Mouse (Mus musculus) cerebellum, adult 2 months (tissue): ENCODE data around the gene Fam184a.

Experiments used
- CTCF ChIP-seq: fragments of 200-500 bp; IDR thresholded peaks from 2 replicates; pipeline ENCODE4 v1.5.1; 2011; ENCODE audit warnings: low read depth, mild to moderate bottlenecking, control low read depth, low read length, moderate library complexity, borderline replicate concordance; ENCODE audit not compliant: insufficient read depth
- POLR2A ChIP-seq: fragments of 200-500 bp; IDR thresholded peaks from 2 replicates; pipeline ENCODE4 v1.6.1; 2011; ENCODE audit warnings: low read length, control low read depth, borderline replicate concordance; ENCODE audit not compliant: insufficient read depth

DNA sequence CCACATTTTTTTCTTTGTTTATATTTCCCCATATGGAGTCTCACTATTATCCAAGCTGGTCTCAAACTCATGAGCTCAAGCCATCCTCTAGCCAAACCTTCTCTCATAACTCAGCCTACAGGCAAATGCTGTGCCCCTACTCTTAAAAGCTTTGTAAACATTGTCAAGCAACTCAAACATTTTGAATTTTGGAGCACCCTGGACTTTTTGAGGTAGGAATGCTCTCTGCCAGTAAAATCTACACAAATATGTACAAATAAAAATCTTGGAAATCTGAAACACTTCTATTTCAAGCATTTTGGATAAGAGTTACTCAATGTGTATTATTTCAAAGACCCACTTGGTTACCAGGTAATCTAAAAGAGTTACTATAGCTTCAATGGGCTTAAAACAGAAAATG is 10.9 kb downstream of the Fam184a start:
- TF ChIP-seq POLR2A (no peak), CTCF (no peak)
